Mouse (Mus musculus) spleen, embryonic (tissue): ENCODE measurements around the gene Ap2b1.
"Not testable (repeated sequence)": the region's sequence is repeated elsewhere in the genome, so short reads cannot be mapped to it uniquely, and the experiment has no call there.

Experiments used
- CTCF ChIA-PET: fragments of 350-600 bp; sonication (Branson Sonifier 250); formaldehyde crosslinking; loops from one replicate; lab custom pipeline; 2022; lab: Charles Lee

Gene Ap2b1

GRCm38 (mm10) chr11:83298225-83299195 lies at the start of gene Ap2b1:
Ap2b1 (plus strand) TSS chr11:83299024.
- CTCF ChIA-PET = interaction anchor here (0.6 kb wide), 1 partner anchor 26 kb away, joined by 3 read pairs; no protein-coding TSS in a partner anchor

DNA sequence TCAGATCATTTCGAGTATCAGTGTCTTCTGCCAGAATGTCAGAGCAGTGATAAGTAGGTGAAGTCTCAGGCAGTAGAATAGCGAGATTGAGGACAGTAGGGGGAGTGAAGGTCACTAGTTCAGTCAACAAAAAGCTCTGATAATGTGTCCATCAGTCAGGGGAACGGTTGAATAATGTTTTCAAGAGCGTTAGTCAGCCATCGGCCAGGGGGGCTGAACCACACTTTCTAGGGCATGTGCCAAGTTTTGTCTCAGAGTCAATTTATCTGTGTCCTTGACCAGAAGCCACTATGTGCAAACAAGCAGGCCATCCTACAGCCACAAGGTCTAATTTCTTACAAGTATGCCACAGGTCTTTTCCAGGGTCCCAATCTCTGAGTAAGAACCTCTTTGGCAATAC lies 41.6 kb upstream of the Ap2b1 start:
- CTCF ChIA-PET = not testable (repeated sequence)

DNA sequence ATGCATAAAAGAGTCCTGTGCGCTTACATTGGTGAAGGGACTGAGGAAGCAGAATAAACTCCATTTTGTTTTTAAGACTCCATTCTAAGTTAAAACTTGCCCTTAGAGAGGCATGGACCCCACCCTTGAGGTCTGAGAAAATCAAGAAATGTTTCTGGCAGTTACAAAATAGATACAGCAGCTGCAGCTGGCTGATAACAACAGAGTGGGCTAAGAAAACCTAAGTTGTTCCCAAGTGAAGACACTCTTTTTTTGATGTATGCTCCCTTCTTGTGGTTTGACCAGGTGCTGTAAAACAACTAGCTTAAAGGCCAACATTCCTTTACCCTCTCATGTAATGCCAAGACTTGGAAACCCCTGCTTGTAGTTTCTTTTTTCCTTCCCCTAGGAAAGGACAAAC lies 36.2 kb upstream of the Ap2b1 start:
- CTCF ChIA-PET = no interaction called here

- CTCF ChIA-PET = no interaction called here
Measured at GRCm38 (mm10) chr11:83263146-83263545, 35.7 kb upstream of the Ap2b1 start.

- CTCF ChIA-PET = no interaction called here
Measured at GRCm38 (mm10) chr11:83270842-83271150, 28.0 kb upstream of the Ap2b1 start.

DNA sequence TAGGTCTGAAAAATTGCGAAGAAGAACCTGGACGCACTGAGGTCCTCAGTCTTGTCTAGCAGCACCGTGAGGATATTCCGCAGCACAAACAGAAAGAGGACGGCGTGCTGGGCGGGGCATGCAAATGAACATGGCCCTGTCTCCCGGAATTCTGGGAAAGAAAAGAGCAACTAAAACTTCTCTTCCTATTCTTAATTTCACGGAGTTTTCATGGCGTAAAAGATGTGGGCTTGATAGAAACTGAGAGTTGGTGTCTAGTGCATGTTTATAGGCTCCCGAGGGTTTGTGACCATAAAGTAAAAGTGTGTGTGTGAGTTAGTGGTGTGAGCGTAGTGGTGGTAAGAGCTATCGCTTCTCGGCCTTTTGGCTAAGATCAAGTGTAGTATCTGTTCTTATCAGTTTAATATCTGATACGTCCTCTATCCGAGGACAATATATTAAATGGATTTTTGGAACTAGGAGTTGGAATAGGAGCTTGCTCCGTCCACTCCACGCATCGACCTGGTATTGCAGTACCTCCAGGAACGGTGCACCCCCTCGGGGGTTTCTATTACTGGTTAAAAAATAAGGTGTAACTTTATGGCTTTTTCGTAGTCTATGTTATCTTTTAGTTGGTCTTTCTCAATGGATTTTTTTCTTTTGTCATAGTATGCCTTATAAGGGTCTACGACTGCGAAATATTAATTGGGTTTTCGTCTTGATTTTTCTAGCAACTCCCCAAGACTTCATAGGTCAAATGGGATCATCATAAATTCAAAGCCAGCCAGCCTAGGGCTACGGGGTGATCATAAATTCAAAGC lies 27.5 kb upstream of the Ap2b1 start:
- CTCF ChIA-PET = no interaction called here

DNA sequence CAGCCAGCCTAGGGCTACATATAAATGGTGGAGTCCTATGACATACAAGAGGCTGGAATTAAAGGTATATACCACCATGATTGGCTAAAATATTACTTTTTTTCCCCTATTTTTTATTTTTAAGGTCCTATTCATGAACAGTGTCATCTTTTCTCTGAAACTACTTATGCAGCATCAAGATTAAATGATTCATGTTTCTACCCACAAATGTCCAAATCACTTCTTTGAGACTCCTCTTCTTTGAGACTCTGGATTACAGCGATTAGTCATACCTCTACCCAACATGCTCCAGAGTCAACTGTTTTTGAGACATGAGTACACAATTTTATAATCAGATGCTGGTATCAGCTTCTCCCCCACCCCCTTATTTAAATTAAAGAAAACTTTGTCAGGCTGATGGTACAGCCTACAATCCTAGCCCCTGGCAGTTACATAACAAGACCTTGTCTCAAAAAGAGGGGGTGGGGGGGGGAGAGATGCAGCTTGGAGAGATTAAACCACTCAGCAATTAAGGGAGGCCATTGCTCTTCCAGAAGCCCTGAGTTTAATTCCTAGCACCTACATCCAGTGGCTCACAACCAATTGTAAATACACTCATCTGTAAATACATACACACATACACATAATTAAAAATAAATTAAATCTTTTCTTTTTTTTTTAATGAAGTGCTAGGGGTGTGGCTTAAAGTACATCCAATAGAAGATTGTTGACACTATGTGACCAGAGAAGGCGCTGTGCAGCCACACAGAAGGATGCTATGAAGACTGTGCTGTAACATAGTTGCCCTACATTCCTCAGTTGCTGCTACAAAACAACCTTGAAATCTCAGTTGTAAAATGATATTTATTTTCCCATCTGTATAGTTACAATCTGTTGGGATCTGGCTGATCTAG lies 26.6 kb upstream of the Ap2b1 start:
- CTCF ChIA-PET = interaction anchor here (0.9 kb wide), 1 partner anchor 26 kb away, joined by 3 read pairs; no protein-coding TSS in a partner anchor

DNA sequence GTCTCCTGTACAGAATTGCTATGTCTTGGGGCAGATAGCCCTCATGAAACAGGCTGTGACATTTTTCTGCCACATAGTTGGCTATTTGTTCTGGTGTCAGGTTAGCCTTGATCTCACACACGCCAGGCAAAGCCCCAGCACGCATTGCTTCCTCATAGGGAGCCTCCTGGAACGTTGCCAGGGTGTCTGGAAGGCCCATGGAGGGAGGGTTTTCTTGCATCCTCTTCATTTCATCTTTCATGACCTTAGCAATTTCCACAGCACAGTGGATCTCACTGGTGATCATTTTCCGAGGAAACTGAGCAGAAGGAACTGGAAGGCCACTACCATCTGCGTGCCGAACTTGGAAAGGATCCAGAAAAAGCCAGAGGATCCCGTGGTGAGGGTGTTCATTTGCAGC lies 22.6 kb upstream of the Ap2b1 start:
- CTCF ChIA-PET = no interaction called here

- CTCF ChIA-PET = no interaction called here
Measured at GRCm38 (mm10) chr11:83279024-83279423, 19.8 kb upstream of the Ap2b1 start.

DNA sequence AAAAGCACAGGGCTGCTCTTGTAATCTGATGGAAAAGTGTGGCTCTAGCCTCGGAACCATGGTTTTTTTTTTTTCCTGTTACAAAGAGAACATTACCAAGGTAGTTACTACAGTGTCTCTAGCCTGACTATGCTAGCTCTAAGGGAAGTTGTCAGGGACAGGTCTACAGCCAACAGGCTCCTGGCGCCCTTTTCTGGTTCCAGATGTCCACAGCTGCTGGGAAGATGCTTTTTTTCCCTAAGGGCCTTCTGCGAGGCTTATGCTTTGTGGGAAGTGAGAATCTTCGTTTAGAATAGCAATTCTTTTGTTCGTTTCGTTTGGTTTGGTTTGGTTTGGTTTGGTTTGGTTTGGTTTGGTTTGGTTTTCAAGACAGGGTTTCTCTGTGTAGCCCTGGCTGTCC lies 19.1 kb upstream of the Ap2b1 start:
- CTCF ChIA-PET = no interaction called here

DNA sequence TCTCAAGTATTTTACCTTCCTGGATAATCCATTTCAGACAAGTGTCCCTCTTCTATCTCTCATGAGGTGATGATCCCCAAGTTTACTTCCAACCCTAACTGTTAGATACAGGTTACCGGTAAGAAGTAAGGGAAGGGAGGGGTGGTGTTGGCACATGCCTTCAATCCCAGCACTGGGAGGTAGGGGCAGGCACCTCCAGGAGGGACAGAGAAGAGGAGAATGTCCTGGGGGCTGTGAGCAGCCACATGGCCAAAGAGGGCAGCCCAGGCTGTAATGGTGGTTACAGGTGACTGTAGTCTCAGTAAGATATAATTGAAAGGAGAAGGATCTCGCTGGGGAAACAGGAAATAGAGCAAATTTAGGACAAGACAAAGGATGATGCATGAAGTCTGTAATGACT lies 16.7 kb upstream of the Ap2b1 start:
- CTCF ChIA-PET = no interaction called here

GRCm38 (mm10) chr11:83285627-83286026 lies 13.2 kb upstream of the Ap2b1 start:
- CTCF ChIA-PET = no interaction called here

GRCm38 (mm10) chr11:83286566-83286965 lies 12.3 kb upstream of the Ap2b1 start, which contains the start of gene Slfn14:
Slfn14 (minus strand) TSS chr11:83286726.
- CTCF ChIA-PET = no interaction called here

DNA sequence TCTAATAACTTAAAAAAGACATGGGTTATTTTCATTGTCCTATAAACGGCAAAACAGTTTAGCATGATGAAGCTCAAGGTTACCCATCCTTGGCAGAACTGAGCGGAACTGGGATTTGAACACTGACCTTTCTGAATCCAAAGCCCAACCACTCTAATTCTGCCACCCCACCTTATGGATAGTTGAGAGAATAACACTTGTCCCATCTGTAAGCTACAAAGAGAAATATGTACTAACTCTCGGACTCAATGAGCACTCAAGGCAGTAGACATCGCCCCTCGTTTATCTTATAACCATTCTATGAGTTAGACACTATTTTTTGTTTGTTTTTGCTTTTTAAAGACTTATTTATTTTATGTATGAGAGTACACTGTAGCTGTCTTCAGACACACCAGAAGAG lies 9.8 kb upstream of the Ap2b1 start:
- CTCF ChIA-PET = no interaction called here

DNA sequence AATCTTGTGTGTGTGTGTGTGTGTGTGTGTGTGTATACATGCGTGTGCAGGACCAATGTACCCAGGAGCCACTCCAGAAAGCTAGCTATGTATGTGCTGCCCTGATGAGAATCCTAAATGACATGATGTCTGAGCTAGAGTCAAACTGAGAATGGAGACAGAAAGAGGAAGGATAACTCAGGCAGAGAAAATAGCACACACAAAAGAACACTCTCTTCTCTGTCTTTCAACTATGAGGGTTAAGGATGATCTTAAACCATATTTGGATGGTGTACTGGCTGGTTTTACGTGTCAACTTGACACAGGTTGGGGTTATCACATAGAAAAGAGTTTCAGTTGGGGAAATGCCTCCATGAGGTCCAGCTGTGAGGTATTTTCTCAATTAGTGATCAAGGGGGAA lies 9.2 kb upstream of the Ap2b1 start:
- CTCF ChIA-PET = no interaction called here

- CTCF ChIA-PET = no interaction called here
Measured at GRCm38 (mm10) chr11:83291375-83292250, 7.2 kb upstream of the Ap2b1 start.

GRCm38 (mm10) chr11:83292251-83292587 lies 6.6 kb upstream of the Ap2b1 start:
- CTCF ChIA-PET = no interaction called here

DNA sequence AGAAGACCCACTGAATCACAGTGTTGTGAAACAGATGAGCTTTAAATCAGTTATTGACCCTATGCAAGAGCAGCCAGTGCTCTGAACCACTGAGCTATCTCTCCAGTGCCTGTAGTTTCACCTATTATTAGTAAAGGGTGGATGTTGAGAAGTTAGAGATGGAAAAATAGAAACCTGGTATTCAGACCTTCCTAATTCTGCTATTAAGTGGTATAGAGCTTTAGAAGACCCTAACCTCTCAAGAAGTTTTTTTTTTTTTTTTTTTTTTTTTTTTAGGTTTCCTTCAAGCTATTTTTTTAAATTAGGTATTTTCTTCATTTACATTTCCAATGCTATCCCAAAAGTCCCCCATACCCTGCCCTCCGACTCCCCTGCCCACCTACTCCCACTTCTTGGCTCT lies 5.6 kb upstream of the Ap2b1 start:
- CTCF ChIA-PET = interaction anchor here (0.5 to 1.3 kb wide), 2 partner anchors 9 to 150 kb away, joined by 3 read pairs; partner anchors contain the start of gene Pex12

- CTCF ChIA-PET = interaction anchor here (1.3 kb wide), 1 partner anchor 8 kb away, joined by 3 read pairs; the partner anchor contains the start of gene Pex12
Measured at GRCm38 (mm10) chr11:83294133-83294532, 4.7 kb upstream of the Ap2b1 start.

- CTCF ChIA-PET = interaction anchor here (0.6 kb wide), 1 partner anchor 25 kb away, joined by 3 read pairs; no protein-coding TSS in a partner anchor
Measured at GRCm38 (mm10) chr11:83297816-83298215, 1.0 kb upstream of the Ap2b1 start.
